Mouse (Mus musculus) kidney, adult 2 months (tissue): Measurements from ENCODE around the gene Musk. TPM values are rescaled to one million over a fixed set of nuclear protein-coding genes. Genes with fewer than 3 reads are reported as not detected.

Experiments used
- DNase-seq: peaks from one replicate; pipeline ENCODE4 v3.0.0; 2021
- H3K27ac ChIP-seq: fragments of 200-500 bp; 2 replicates; pipeline ENCODE4 v1.5.1; 2012; ENCODE audit warnings: low read depth, low read length, control low read depth, inconsistent platforms; ENCODE audit not compliant: insufficient read depth
- H3K27me3 ChIP-seq: fragments of 200-500 bp; replicated peaks from 2 replicates; pipeline ENCODE4 v1.6.1; 2012; ENCODE audit warnings: mild to moderate bottlenecking, moderate library complexity, low read length, inconsistent platforms; ENCODE audit not compliant: control insufficient read depth, insufficient read depth
- H3K36me3 ChIP-seq: fragments of 200-500 bp; 2 replicates; pipeline ENCODE4 v1.6.1; 2012; ENCODE audit warnings: mild to moderate bottlenecking, moderate library complexity, low read length, inconsistent platforms; ENCODE audit not compliant: control insufficient read depth, insufficient read depth
- H3K4me1 ChIP-seq: fragments of 200-500 bp; 2 replicates; pipeline ENCODE4 v1.6.1; 2011; ENCODE audit warnings: low read length; ENCODE audit not compliant: control insufficient read depth, insufficient read depth
- H3K4me3 ChIP-seq: fragments of 200-500 bp; 2 replicates; pipeline ENCODE4 v1.5.1; 2011; ENCODE audit warnings: mild to moderate bottlenecking, low read depth, low read length, control low read depth; ENCODE audit not compliant: insufficient read depth
- CTCF ChIP-seq: fragments of 200-500 bp; conservative IDR thresholded peaks from 2 replicates; pipeline ENCODE4 v1.5.1; 2011; ENCODE audit warnings: low read depth, mild to moderate bottlenecking, control low read depth, low read length, moderate library complexity, mixed read lengths; ENCODE audit not compliant: insufficient read depth, insufficient read length
- POLR2A ChIP-seq: fragments of 200-500 bp; IDR thresholded peaks from one replicate; pipeline ENCODE4 v1.6.1; 2011; ENCODE audit warnings: low read depth, low read length, control low read depth
- WGBS: fragments of 180-500 bp; shearing (Covaris S2); methylation state at CpG from one replicate; pipeline ENCODE4 v1.1.7; 2018; 5-methylcytosine and 5-hydroxymethylcytosine counted together
- polyA plus RNA-seq: library from polyadenylated mRNA; depleted of rRNA; stranded (reverse); fragments of >200 nt; gene quantifications from 2 replicates; pipeline ENCODE4 v1.2.3, GENCODE M21; 2012

The Musk gene
- polyA plus RNA-seq, 1 experiment = 0.38 TPM

DNA sequence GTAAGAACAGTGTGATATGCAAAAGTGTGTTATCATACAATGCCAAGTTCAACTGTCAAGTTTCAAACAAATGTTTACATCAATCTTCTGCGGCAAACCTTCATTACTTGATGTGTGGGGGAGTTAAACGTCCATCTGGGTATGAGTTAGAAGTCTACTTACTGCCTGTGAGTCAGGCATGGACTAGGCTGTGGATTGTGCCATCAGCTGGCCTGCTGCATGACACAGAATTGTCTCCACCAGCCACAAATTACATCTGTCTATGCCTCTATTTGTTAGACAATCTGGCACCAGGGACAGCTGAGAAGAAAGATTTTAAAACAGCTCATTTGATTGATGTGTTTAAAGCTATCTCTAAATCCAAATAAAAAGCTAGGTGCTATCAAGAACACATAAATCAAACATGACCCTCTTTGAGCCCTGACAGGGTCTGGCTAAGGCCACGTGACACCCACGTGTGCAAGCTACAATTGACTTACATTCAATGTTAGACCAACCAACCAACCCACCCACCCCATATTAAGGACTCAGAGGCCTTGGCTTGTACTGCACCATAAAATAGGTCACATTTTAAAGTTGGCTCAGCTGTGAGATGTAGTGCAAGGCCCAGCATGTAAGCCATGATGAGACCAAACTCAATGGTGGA, 16.7 kb upstream of the Musk start:
- no peak overlapping the region for H3K4me3 ChIP-seq
- no peak for DNase-seq
- H3K27ac ChIP-seq = no peak overlapping the region
- H3K27me3 ChIP-seq = no peaks in the 10 kb centered on the region
- H3K36me3 ChIP-seq = no peaks in the 10 kb centered on the region
- TF ChIP-seq CTCF (no peak), POLR2A (no peak)
- no peaks in the 10 kb centered on the region for H3K4me1 ChIP-seq
- 77% methylated on average over 4 of the region's 4 CpGs for WGBS

GRCm38 (mm10) chr4:58269961-58270360, 15.8 kb upstream of the Musk start:
- DNase-seq = no peak
- Histone ChIP-seq H3K27me3 (no peaks in the 10 kb centered on the region), H3K4me1 (no peaks in the 10 kb centered on the region), H3K4me3 (no peak overlapping the region), H3K36me3 (no peaks in the 10 kb centered on the region), H3K27ac (no peak overlapping the region)
- TF ChIP-seq POLR2A = no peak
- no peak for TF ChIP-seq CTCF
- WGBS = 98% methylated on average over 2 of the region's 2 CpGs

DNA sequence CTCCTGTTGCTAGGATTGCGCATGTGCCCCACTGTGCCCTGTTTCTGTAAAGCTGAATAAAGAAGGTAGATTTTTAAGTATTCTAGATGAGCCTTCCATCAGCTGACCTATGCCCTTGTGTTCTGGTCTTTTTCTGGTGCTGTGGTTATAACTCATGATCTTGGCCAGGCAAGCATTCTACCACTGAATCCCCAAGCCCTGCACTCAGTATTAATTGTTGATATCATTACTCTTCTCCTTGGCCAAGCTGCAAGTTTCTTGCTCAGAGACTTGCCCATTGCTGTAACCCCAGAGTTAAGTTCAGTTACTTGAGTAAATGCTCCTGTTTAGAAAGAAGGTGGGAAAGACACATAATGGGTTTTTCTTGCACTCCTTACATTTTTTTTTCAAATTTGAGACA, 14.8 kb upstream of the Musk start:
- no peaks in the 10 kb centered on the region for H3K4me1 ChIP-seq
- H3K27ac ChIP-seq = no peak overlapping the region
- TF ChIP-seq POLR2A (no peak), CTCF (no peak)
- DNase-seq = no peak
- no peaks in the 10 kb centered on the region for H3K36me3 ChIP-seq
- H3K4me3 ChIP-seq = no peak overlapping the region
- 100% methylated on average over 1 of the region's 1 CpGs for WGBS
- H3K27me3 ChIP-seq = no peaks in the 10 kb centered on the region

DNA sequence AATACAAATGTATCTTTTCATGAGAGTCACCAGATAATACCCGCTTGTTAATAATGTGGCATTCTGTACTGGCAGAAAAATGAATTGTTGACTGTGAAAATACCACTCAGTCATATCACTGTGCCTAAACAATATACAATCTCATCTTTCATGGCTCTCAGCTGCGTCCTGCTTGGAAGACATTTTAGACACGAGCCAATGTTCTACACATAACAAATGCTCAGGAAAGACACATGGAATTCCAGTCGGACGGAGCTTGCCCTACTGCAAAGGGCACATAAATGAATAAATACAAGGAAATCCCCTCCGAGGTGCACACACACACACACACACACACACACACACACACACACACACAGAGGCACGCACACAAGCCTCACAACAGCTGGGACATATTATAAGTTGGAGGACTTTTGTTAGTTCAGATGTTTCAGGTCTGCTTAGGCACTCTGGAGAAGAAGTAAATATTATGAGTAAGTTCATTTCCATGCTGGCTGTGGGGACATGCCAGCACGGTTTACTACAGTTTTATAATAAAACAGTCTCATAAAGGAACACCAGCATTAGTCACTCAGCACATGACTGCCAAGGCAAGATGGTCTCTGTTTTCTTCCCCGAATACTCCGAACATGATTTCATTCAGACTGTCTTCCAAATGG, 14.1 kb upstream of the Musk start:
- Histone ChIP-seq H3K4me1 (no peaks in the 10 kb centered on the region), H3K27ac (no peak overlapping the region), H3K36me3 (no peaks in the 10 kb centered on the region), H3K27me3 (no peaks in the 10 kb centered on the region), H3K4me3 (no peak overlapping the region)
- DNase-seq = no peak
- TF ChIP-seq POLR2A = no peak
- no peak for TF ChIP-seq CTCF
- WGBS = 56% methylated on average over 10 of the region's 10 CpGs

GRCm38 (mm10) chr4:58275261-58275895, 10.4 kb upstream of the Musk start:
- DNase-seq = no peak
- TF ChIP-seq CTCF (no peak), POLR2A (no peak)
- WGBS = 78% methylated on average over 8 of the region's 8 CpGs
- Histone ChIP-seq H3K36me3 (no peaks in the 10 kb centered on the region), H3K27ac (no peak overlapping the region), H3K4me3 (no peak overlapping the region), H3K4me1 (no peaks in the 10 kb centered on the region), H3K27me3 (no peaks in the 10 kb centered on the region)

GRCm38 (mm10) chr4:58278368-58278767, 7.4 kb upstream of the Musk start:
- Histone ChIP-seq H3K27me3 (no peaks in the 10 kb centered on the region), H3K4me3 (no peak overlapping the region)
- peak; percentile 42 for DNase-seq

GRCm38 (mm10) chr4:58280121-58280520, 5.6 kb upstream of the Musk start:
- no peaks in the 10 kb centered on the region for H3K27me3 ChIP-seq
- DNase-seq = no peak
- no peak for TF ChIP-seq POLR2A
- TF ChIP-seq CTCF = no peak
- 86% methylated on average over 2 of the region's 2 CpGs for WGBS
- H3K4me1 ChIP-seq = no peaks in the 10 kb centered on the region
- H3K4me3 ChIP-seq = no peak overlapping the region
- H3K36me3 ChIP-seq = no peaks in the 10 kb centered on the region
- H3K27ac ChIP-seq = no peak overlapping the region

More at GRCm38 (mm10) chr4:58278368-58278767, 7.4 kb upstream of the Musk start:
- H3K4me1 ChIP-seq = no peaks in the 10 kb centered on the region
- TF ChIP-seq CTCF (no peak), POLR2A (no peak)
- no peak overlapping the region for H3K27ac ChIP-seq
- WGBS = 78% methylated on average over 6 of the region's 6 CpGs
- no peaks in the 10 kb centered on the region for H3K36me3 ChIP-seq
